Mouse (Mus musculus): ENCODE measurements around the gene Neu1. TPM values are rescaled to one million over a fixed set of nuclear protein-coding genes. Genes with fewer than 3 reads are reported as not detected.
"Not testable (repeated sequence)": the region's sequence is repeated elsewhere in the genome, so short reads cannot be mapped to it uniquely, and the experiment has no call there.

The Neu1 gene
- polyA plus RNA-seq, 1 experiment, result 4.1 TPM

DNA sequence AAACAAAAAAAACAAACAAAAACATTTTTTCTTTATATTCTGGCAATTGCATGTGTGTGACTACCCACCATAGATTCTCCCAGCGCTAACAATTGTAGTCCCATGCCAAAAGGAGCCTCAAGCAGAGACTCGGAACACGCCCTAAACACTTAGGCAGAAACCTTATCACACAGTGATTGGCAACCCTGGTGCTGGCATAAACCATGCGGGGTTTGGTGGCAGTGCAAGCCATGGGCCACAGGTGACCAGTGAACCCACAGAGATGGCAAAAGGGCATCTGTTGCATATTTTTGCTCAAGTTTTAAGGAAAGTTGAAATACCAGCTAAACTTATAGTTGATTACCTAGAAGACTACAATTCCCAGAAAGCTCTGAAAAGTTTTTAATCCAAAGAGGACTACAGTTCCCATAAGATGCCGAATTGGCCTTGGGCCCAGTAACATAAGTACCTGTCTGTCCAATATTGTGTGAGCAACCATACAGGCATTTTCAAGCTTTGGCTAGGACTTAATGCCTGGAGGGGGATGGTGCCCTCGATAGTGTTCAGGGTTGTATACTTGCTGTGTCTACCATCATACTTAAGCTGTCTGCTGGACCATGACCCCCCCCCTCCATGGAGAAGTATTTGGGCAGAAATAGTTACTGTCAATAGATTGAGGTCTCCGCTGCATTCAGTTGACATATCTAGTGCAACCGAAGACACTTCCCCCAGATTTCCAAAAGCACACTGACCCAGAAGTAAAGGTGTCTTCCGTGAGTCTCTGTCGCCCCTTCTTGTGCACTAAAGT is 33.5 kb upstream of the Neu1 start:
- Histone ChIP-seq H3K27me3 (ENCODE audit: control insufficient read depth, insufficient read depth, low read length) (no peaks in the 10 kb centered on the region), H3K4me1 (ENCODE audit: control insufficient read depth, insufficient read depth, low read length) (peaks cover 26% of the 10 kb centered on the region), H3K36me3 (ENCODE audit: control insufficient read depth, insufficient read depth, low read length) (no peaks in the 10 kb centered on the region), H3K4me3 (ENCODE audit: control insufficient read depth, low read depth, low read length) (peak overlapping the region; percentile 80), H3K27ac (ENCODE audit: control insufficient read depth, insufficient read depth, low read depth, low read length) (peak overlapping the region; percentile 90)
- no peak for TF ChIP-seq POLR2A (IDR thresholded peaks at IDR 0.05; ENCODE audit: control insufficient read depth, low read depth, low read length)
- no peak for TF ChIP-seq CTCF (IDR thresholded peaks at IDR 0.05; ENCODE audit: control insufficient read depth, insufficient read depth, insufficient replicate concordance, low read depth, low read length)

DNA sequence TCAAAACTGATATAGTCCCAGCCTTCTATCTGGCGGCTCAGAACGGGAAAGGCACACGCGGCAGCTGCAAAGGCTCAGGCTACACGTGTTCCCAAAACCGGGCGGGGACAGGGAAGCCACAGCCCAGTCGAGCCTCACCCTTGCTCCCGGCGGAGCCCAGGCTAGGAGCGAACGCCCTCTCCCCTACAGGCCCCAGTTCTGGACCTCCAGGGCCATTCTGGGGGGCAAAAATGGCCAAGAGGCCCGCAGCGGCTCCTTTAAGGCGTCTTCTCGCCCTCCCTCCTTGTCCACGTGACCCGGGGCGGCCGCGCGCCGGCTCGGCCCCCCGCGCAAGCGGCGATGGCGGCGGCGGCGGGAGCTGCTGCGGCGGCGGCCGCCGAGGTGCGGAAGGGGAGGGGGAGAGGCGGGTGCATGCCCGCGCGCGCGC is 32.9 kb upstream of the Neu1 start, which contains the start of the genes C2 and Ehmt2:
Gene C2, minus strand, starts transcription at position 106 of the 427 bp plus-strand sequence.
Gene Ehmt2, plus strand, starts transcription at position 310 of the 427 bp plus-strand sequence.
- TF ChIP-seq POLR2A (IDR thresholded peaks at IDR 0.05; ENCODE audit: control insufficient read depth, low read depth, low read length) (peak; percentile 52), CTCF (IDR thresholded peaks at IDR 0.05; ENCODE audit: control insufficient read depth, insufficient read depth, insufficient replicate concordance, low read depth, low read length) (no peak)
- peak within 1 kb of the TSS; percentile 90 for H3K27ac ChIP-seq (ENCODE audit: control insufficient read depth, insufficient read depth, low read depth, low read length)
- H3K36me3 ChIP-seq (ENCODE audit: control insufficient read depth, insufficient read depth, low read length), result peaks cover 3% of the 10 kb centered on the region; the same call in 1 of the 2 replicates
- H3K4me1 ChIP-seq (ENCODE audit: control insufficient read depth, insufficient read depth, low read length), result peaks cover 23% of the 10 kb centered on the region
- no peaks in the 10 kb centered on the region for H3K27me3 ChIP-seq (ENCODE audit: control insufficient read depth, insufficient read depth, low read length)
- peak within 1 kb of the TSS; percentile 91 for H3K4me3 ChIP-seq (ENCODE audit: control insufficient read depth, low read depth, low read length)

- TF ChIP-seq POLR2A (IDR thresholded peaks at IDR 0.05; ENCODE audit: control insufficient read depth, low read depth, low read length) (no peak), CTCF (IDR thresholded peaks at IDR 0.05; ENCODE audit: control insufficient read depth, insufficient read depth, insufficient replicate concordance, low read depth, low read length) (no peak)
- peak overlapping the region; percentile 91 for H3K4me3 ChIP-seq (ENCODE audit: control insufficient read depth, low read depth, low read length)
- H3K27me3 ChIP-seq (ENCODE audit: control insufficient read depth, insufficient read depth, low read length), result no peaks in the 10 kb centered on the region
- H3K36me3 ChIP-seq (ENCODE audit: control insufficient read depth, insufficient read depth, low read length), result peaks cover 3% of the 10 kb centered on the region; the same call in 1 of the 2 replicates
- peaks cover 19% of the 10 kb centered on the region for H3K4me1 ChIP-seq (ENCODE audit: control insufficient read depth, insufficient read depth, low read length)
- H3K27ac ChIP-seq (ENCODE audit: control insufficient read depth, insufficient read depth, low read depth, low read length), result no peak overlapping the region
Observed at GRCm38 (mm10) chr17:34898706-34899052, 32.4 kb upstream of the Neu1 start.

DNA sequence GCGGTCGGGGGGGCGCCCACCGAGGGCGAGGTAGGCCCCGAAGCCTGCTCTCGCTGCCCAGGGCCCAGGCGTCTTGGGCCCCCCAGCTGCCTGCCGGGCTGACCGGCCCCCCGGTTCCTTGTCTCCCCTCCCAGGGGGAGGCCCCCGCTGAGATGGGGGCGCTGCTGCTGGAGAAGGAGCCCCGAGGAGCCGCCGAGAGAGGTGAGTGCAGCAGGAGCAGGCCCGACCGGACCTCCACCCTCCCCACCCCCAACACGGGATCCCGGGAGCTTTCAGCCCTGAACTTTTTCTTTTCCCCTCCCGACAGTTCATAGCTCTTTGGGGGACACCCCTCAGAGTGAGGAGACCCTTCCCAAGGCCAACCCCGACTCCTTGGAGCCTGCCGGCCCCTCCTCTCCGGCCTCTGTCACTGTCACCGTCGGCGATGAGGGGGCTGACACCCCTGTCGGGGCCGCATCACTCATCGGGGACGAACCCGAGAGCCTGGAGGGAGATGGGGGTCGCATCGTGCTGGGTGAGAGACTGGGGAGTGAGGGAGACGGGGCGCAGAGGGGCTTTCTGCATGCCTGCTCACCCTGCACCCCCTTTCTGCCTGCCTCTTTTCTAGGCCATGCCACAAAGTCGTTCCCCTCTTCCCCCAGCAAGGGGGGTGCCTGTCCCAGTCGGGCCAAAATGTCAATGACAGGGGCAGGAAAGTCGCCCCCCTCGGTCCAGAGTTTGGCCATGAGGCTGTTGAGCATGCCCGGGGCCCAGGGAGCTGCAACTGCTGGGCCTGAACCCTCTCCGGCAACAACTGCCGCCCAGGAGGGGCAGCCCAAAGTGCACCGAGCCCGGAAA is 31.8 kb upstream of the Neu1 start:
- Histone ChIP-seq H3K4me3 (ENCODE audit: control insufficient read depth, low read depth, low read length) (peak overlapping the region; percentile 91), H3K27me3 (ENCODE audit: control insufficient read depth, insufficient read depth, low read length) (no peaks in the 10 kb centered on the region), H3K4me1 (ENCODE audit: control insufficient read depth, insufficient read depth, low read length) (peaks cover 15% of the 10 kb centered on the region), H3K36me3 (ENCODE audit: control insufficient read depth, insufficient read depth, low read length) (peaks cover 3% of the 10 kb centered on the region; the same call in 1 of the 2 replicates), H3K27ac (ENCODE audit: control insufficient read depth, insufficient read depth, low read depth, low read length) (peak overlapping the region; percentile 83)
- TF ChIP-seq POLR2A (IDR thresholded peaks at IDR 0.05; ENCODE audit: control insufficient read depth, low read depth, low read length), result no peak

DNA sequence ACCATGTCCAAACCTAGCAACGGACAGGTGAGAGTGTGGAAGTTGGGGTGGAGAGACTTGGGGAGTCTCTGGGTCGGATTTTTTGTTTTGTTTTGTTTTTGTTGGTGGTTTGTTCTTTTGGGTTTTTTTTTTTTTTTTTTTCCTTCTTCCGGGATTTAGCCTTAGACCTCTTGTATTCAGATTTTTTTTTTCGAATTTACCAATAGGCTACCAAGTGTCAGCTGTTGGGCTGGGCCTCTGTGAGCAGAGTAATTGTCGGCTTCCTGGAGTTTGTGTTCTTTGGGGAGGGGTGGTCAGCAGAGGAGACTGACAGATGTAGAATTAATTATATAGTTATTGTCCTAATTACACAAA is 31.2 kb upstream of the Neu1 start:
- peaks cover 3% of the 10 kb centered on the region; the same call in 1 of the 2 replicates for H3K36me3 ChIP-seq (ENCODE audit: control insufficient read depth, insufficient read depth, low read length)

DNA sequence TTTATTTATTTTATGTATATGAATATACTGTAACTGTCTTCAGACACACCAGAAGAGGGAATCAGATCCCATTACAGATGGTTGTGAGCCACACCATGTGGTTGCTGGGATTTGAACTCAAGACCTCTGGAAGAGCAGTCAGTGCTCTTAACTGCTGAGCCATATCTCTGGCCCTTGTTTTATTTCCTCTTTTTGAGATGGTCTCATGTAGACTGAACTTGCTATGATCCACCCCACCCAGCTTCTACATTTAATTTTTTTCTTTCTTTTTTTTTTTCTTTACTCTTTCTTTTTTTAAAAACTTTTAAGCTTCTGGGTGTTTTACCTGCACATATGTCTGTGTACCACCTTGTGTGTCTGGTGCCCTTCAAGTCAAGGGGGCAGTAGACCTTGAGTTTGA is 30.2 kb upstream of the Neu1 start:
- H3K4me1 ChIP-seq (ENCODE audit: control insufficient read depth, insufficient read depth, low read length); H3K27me3 ChIP-seq (ENCODE audit: control insufficient read depth, insufficient read depth, low read length); H3K27ac ChIP-seq (ENCODE audit: control insufficient read depth, insufficient read depth, low read depth, low read length); H3K36me3 ChIP-seq (ENCODE audit: control insufficient read depth, insufficient read depth, low read length); H3K4me3 ChIP-seq (ENCODE audit: control insufficient read depth, low read depth, low read length): not testable (repeated sequence)

More for the DNA sequence above, 31.2 kb upstream of the Neu1 start:
- Histone ChIP-seq H3K27ac (ENCODE audit: control insufficient read depth, insufficient read depth, low read depth, low read length) (peak overlapping the region; percentile 83), H3K4me3 (ENCODE audit: control insufficient read depth, low read depth, low read length) (peak overlapping the region; percentile 91), H3K27me3 (ENCODE audit: control insufficient read depth, insufficient read depth, low read length) (no peaks in the 10 kb centered on the region), H3K4me1 (ENCODE audit: control insufficient read depth, insufficient read depth, low read length) (peaks cover 13% of the 10 kb centered on the region)
- TF ChIP-seq POLR2A (IDR thresholded peaks at IDR 0.05; ENCODE audit: control insufficient read depth, low read depth, low read length) (no peak), CTCF (IDR thresholded peaks at IDR 0.05; ENCODE audit: control insufficient read depth, insufficient read depth, insufficient replicate concordance, low read depth, low read length) (no peak)

- H3K27me3 ChIP-seq (ENCODE audit: control insufficient read depth, insufficient read depth, low read length); H3K4me3 ChIP-seq (ENCODE audit: control insufficient read depth, low read depth, low read length); H3K4me1 ChIP-seq (ENCODE audit: control insufficient read depth, insufficient read depth, low read length); H3K27ac ChIP-seq (ENCODE audit: control insufficient read depth, insufficient read depth, low read depth, low read length); H3K36me3 ChIP-seq (ENCODE audit: control insufficient read depth, insufficient read depth, low read length): not testable (repeated sequence)
Observed at GRCm38 (mm10) chr17:34901948-34902347, 29.1 kb upstream of the Neu1 start.

Data from testis, adult 2 months (tissue).